Mouse (Mus musculus) hindbrain, embryonic 11.5 days (tissue): ENCODE results near the gene Tmem216. TPM values are rescaled to one million over a fixed set of nuclear protein-coding genes. Genes with fewer than 3 reads are reported as not detected.

ENCODE experiments used
- ATAC-seq: fragments of 200-750 bp; cut with Nextera tagmentation; 2 replicates; pipeline ENCODE4 v1.8.0; 2017; ENCODE audit warnings: mild to moderate bottlenecking, moderate TSS enrichment, moderate library complexity; ENCODE audit not compliant: low FRiP score
- DNase-seq: peaks from one replicate; pipeline ENCODE4 v3.0.0-alpha.2; 2015; ENCODE audit warnings: low spot score
- H3K27ac ChIP-seq: fragments of 300-500 bp; sonication (generic); 2 replicates; pipeline ENCODE4 v1.5.1; 2014; ENCODE audit warnings: mild to moderate bottlenecking, low read depth, low read length
- H3K27me3 ChIP-seq: fragments of 300-500 bp; sonication (generic); 2 replicates; pipeline ENCODE4 v1.6.1; 2014; ENCODE audit warnings: mild to moderate bottlenecking, low read length, moderate library complexity, mixed read lengths; ENCODE audit not compliant: control insufficient read depth, insufficient read depth
- H3K36me3 ChIP-seq: fragments of 300-500 bp; sonication (generic); 2 replicates; pipeline ENCODE4 v1.6.1; 2014; ENCODE audit warnings: mild to moderate bottlenecking, low read length, moderate library complexity, mixed read lengths; ENCODE audit not compliant: control insufficient read depth, insufficient read depth
- H3K4me1 ChIP-seq: fragments of 300-500 bp; sonication (generic); replicated peaks from 2 replicates; pipeline ENCODE4 v1.6.1; 2014; ENCODE audit warnings: low read length, mixed read lengths; ENCODE audit not compliant: control insufficient read depth, insufficient read depth
- H3K4me2 ChIP-seq: fragments of 300-500 bp; sonication (generic); replicated peaks from 2 replicates; pipeline ENCODE4 v1.6.1; 2014; ENCODE audit warnings: mild to moderate bottlenecking, low read depth, low read length
- H3K4me3 ChIP-seq: fragments of 300-500 bp; sonication (generic); 2 replicates; pipeline ENCODE4 v1.5.1; 2014; ENCODE audit warnings: low read depth, low read length
- H3K9ac ChIP-seq: fragments of 300-500 bp; sonication (generic); 2 replicates; pipeline ENCODE4 v1.6.1; 2014; ENCODE audit warnings: low read depth, low read length
- H3K9me3 ChIP-seq: fragments of 300-500 bp; sonication (generic); 2 replicates; pipeline ENCODE4 v1.6.1; 2016; ENCODE audit warnings: low read length; ENCODE audit not compliant: control insufficient read depth
- WGBS: fragments of 180-500 bp; shearing (Covaris S2); extraction: QIAGEN DNeasy Blood & Tissue Kit; methylation state at CpG from one replicate; pipeline ENCODE4 v1.1.7; 2014; 5-methylcytosine and 5-hydroxymethylcytosine counted together
- polyA plus RNA-seq: library from polyadenylated mRNA; unstranded; fragments of >200 nt; fragmentation: Nextera tagmentation; extraction: Ambion mirVana; gene quantifications from 2 replicates; pipeline ENCODE4 v1.2.1, GENCODE M21; 2014

Gene Tmem216
- 61.2 and 63.7 TPM in 2 replicates for polyA plus RNA-seq

DNA sequence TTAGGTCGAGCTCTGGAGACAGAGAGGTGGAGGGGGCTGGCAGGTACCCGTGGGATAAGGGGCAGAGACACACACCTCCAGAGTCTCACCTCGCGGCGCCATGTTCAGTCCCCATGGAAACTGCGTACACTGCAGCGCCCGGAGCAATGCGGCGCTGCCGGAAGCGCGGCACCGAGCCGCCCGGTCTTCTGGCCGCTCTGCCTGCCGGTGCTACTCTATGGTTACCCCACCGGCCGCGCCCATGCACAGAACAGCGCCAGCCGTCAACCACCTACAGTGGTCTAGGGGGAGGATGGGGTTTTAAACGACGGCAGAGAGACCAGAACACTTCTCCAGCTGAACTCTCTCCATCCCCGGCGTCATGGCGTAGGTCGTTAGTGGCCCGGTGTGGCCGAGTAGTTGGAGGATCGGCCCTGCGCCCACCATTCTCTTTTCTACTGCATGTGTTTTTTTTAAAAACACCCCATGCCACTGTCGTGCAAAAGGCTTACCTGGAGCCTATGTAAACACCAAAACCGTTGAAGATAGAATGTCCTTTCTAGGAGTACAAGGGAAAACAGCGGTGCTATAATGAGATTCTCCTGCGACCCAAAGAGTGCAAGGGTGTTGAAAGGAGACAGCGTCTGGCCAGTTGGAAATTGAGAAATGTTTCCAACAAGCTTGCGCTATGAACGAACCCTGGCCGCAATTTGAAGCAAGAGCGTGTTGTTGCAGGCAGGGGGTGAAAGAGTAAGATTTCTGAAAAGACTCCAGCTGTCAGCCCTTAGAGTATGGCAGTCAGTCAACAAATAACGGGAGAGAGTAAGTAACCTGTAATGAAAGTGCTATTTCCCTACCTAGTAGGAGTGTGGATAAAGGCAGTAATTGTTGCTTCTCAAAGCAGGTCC lies at the start of gene Tmem216:
TSS of gene Tmem216 (minus strand) at position 615 of the 887 bp plus-strand sequence.
- 1% methylated on average over 40 of the region's 43 CpGs for WGBS
- Histone ChIP-seq H3K4me3 (peak within 1 kb of the TSS; percentile 65), H3K4me1 (no peaks in the 10 kb centered on the region; the same call in 1 of the 2 replicates), H3K9me3 (no peaks in the 10 kb centered on the region), H3K27ac (peak within 1 kb of the TSS; percentile 79), H3K4me2 (peak within 1 kb of the TSS; percentile 84), H3K9ac (peak within 1 kb of the TSS; percentile 59), H3K27me3 (no peaks in the 10 kb centered on the region), H3K36me3 (no peaks in the 10 kb centered on the region)
- DNase-seq (peak; percentile 84), ATAC-seq (peak; percentile 98)

GRCm38 (mm10) chr19:10605293-10605900 lies 49.4 kb upstream of the Tmem216 start, which contains the start of the genes Ddb1 and Tkfc:
TSS of gene Ddb1 (plus strand) at chr19:10605327.
TSS of gene Tkfc (minus strand) at chr19:10605654.
- no peaks in the 10 kb centered on the region for H3K9me3 ChIP-seq
- H3K4me3 ChIP-seq, result peak within 1 kb of the TSS; percentile 95
- H3K9ac ChIP-seq, result peak within 1 kb of the TSS; percentile 92
- no peaks in the 10 kb centered on the region for H3K27me3 ChIP-seq
- 0 out of 2 replicates have a peak, but pooled peaks cover 7% of the 10 kb centered on the region for H3K36me3 ChIP-seq
- H3K4me1 ChIP-seq, result no peaks in the 10 kb centered on the region
- 0% methylated on average over 49 of the region's 49 CpGs for WGBS
- peak; percentile 100 for DNase-seq
- peak within 1 kb of the TSS; percentile 75 for H3K27ac ChIP-seq
- ATAC-seq, result peak; percentile 96
- H3K4me2 ChIP-seq, result peak within 1 kb of the TSS; percentile 72

GRCm38 (mm10) chr19:10604534-10604933 lies 48.5 kb upstream of the Tmem216 start:
- no peaks in the 10 kb centered on the region for H3K4me1 ChIP-seq
- H3K27me3 ChIP-seq, result no peaks in the 10 kb centered on the region
- peak overlapping the region; percentile 75 for H3K27ac ChIP-seq
- H3K9me3 ChIP-seq, result no peaks in the 10 kb centered on the region
- peak overlapping the region; percentile 59 for H3K9ac ChIP-seq
- 0 out of 2 replicates have a peak, but pooled peaks cover 6% of the 10 kb centered on the region for H3K36me3 ChIP-seq
- 60% methylated on average over 3 of the region's 3 CpGs for WGBS
- peak overlapping the region; percentile 95 for H3K4me3 ChIP-seq
- DNase-seq, result no peak
- H3K4me2 ChIP-seq, result peak overlapping the region; percentile 41
- no peak for ATAC-seq

GRCm38 (mm10) chr19:10603660-10604523 lies 47.9 kb upstream of the Tmem216 start:
- Histone ChIP-seq H3K4me3 (no peak overlapping the region), H3K9ac (no peak overlapping the region), H3K27me3 (no peaks in the 10 kb centered on the region), H3K4me1 (no peaks in the 10 kb centered on the region), H3K4me2 (no peak overlapping the region), H3K9me3 (no peaks in the 10 kb centered on the region), H3K27ac (no peak overlapping the region), H3K36me3 (0 out of 2 replicates have a peak, but pooled peaks cover 4% of the 10 kb centered on the region)
- DNase-seq, result no peak
- no peak for ATAC-seq
- WGBS, result 90% methylated on average over 18 of the region's 18 CpGs

GRCm38 (mm10) chr19:10602787-10603186 lies 46.7 kb upstream of the Tmem216 start:
- Histone ChIP-seq H3K36me3 (no peaks in the 10 kb centered on the region), H3K9me3 (no peaks in the 10 kb centered on the region), H3K4me2 (peak overlapping the region; percentile 26), H3K27ac (peak overlapping the region; percentile 87), H3K4me1 (no peaks in the 10 kb centered on the region), H3K4me3 (peak overlapping the region; percentile 6; the same call in 1 of the 2 replicates), H3K27me3 (no peaks in the 10 kb centered on the region), H3K9ac (peak overlapping the region; percentile 72)
- DNase-seq, result peak; percentile 95
- peak; percentile 70 for ATAC-seq
- WGBS, result 4% methylated on average over 9 of the region's 9 CpGs

GRCm38 (mm10) chr19:10602247-10602769 lies 46.3 kb upstream of the Tmem216 start:
- peak; percentile 60 for ATAC-seq

DNA sequence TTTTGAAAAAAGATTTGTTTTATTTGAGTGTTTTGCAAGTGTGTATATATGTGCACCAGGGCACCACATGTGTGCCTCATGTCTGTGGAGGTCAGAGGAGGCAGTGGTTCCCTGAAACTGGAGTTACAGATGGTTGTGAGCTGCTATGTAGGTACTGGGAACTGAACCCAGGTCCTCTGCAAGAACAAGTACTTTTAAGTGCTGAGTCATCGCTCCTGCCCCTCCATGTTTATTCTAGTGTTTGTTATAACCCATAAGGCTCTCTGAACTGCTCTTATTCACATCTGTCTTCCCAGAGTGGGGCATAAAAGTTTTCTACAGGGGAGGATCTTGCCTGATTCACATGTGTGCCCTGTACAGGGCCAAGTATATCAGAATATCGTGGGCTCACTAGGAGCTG lies 43.6 kb upstream of the Tmem216 start:
- H3K4me1 ChIP-seq, result no peaks in the 10 kb centered on the region
- H3K27ac ChIP-seq, result no peak overlapping the region
- H3K9ac ChIP-seq, result no peak overlapping the region
- H3K36me3 ChIP-seq, result no peaks in the 10 kb centered on the region
- H3K4me3 ChIP-seq, result no peak overlapping the region
- H3K27me3 ChIP-seq, result no peaks in the 10 kb centered on the region
- ATAC-seq, result no peak
- no peaks in the 10 kb centered on the region for H3K9me3 ChIP-seq
- WGBS, result 92% methylated on average over 2 of the region's 2 CpGs
- no peak overlapping the region for H3K4me2 ChIP-seq
- DNase-seq, result no peak

More at GRCm38 (mm10) chr19:10602247-10602769, 46.3 kb upstream of the Tmem216 start:
- Histone ChIP-seq H3K27ac (peak overlapping the region; percentile 87), H3K4me1 (no peaks in the 10 kb centered on the region), H3K9me3 (no peaks in the 10 kb centered on the region), H3K27me3 (no peaks in the 10 kb centered on the region), H3K36me3 (no peaks in the 10 kb centered on the region), H3K4me3 (peak overlapping the region; percentile 6; the same call in 1 of the 2 replicates), H3K4me2 (peak overlapping the region; percentile 26), H3K9ac (peak overlapping the region; percentile 72)
- WGBS, result 5% methylated on average over 6 of the region's 6 CpGs
- DNase-seq, result no peak

DNA sequence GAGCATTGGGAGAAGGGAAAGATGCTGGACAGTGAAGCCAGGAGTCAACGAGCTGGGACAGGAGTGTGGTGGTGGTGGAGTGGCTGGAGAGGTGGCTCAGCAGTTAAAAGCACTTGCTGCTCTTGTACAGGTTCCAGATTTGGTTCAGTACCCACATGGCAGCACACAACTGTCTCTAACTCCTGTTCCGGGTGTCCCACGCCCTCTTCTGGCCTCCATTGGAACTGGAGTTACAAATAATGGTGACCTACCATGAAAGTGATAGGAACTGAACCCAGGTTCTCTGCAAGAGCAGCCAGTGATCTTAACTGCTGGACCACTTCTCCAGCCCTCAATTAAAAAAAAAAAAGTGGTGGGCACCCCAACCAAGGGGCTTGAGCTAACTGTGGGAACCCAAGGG lies 42.1 kb upstream of the Tmem216 start:
- peak; percentile 28 for DNase-seq
- Histone ChIP-seq H3K9me3 (no peaks in the 10 kb centered on the region), H3K4me3 (no peak overlapping the region), H3K27ac (no peak overlapping the region), H3K4me1 (no peaks in the 10 kb centered on the region), H3K36me3 (no peaks in the 10 kb centered on the region), H3K27me3 (no peaks in the 10 kb centered on the region), H3K9ac (no peak overlapping the region), H3K4me2 (no peak overlapping the region)
- ATAC-seq, result no peak
- WGBS, result 32% methylated on average over 3 of the region's 3 CpGs
